Mouse (Mus musculus) urinary bladder, postnatal 14 days (tissue): ENCODE measurements around the gene Rnf227.
A peak's percentile ranks its signal among the peaks of the same experiment; 100 is the strongest.

ENCODE experiments used
- DNase-seq: peaks from one replicate; pipeline ENCODE4 v3.0.0; 2021; ENCODE audit warnings: low spot score

The Rnf227 gene

DNA sequence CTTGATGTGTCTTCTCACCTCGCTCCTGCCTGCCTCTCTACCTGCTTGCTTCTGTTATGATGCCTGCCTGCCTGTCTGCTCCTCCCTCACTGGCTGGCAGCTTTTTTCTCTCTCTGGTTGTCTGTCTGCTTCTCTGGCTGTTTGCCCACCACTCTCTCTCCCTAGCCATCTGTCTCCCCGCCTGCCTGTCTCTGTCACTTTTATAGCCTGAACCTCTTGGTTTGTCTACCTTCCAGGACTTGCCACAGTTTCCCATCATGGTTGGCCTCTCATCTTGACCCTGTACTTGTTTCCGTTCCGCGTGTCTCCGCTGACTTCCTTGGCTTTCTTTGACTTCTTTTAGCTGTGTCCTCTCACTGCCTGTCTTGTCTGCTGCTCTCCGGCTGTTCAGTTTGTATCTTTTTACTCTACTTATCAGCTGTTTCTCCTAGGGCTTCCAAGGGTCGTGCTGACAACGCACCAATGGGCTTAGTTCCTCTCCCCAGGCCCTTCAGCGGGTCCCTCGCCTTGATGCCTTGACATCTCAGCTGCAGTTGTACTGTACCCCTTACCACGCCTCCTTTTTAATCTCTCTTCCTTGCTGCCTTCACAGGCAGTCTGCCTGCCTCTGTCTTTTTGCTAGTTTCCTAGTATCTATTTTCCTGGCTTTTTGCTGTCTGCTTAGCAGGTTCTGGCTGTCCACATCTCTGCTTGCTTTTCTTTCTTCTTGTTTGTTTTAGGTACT lies 32.0 kb downstream of the Rnf227 start:
- no peak for DNase-seq

- DNase-seq = no peak
These were observed 32.5 kb downstream of the Rnf227 start for GRCm38 (mm10) chr11:69372780-69373170.

DNA sequence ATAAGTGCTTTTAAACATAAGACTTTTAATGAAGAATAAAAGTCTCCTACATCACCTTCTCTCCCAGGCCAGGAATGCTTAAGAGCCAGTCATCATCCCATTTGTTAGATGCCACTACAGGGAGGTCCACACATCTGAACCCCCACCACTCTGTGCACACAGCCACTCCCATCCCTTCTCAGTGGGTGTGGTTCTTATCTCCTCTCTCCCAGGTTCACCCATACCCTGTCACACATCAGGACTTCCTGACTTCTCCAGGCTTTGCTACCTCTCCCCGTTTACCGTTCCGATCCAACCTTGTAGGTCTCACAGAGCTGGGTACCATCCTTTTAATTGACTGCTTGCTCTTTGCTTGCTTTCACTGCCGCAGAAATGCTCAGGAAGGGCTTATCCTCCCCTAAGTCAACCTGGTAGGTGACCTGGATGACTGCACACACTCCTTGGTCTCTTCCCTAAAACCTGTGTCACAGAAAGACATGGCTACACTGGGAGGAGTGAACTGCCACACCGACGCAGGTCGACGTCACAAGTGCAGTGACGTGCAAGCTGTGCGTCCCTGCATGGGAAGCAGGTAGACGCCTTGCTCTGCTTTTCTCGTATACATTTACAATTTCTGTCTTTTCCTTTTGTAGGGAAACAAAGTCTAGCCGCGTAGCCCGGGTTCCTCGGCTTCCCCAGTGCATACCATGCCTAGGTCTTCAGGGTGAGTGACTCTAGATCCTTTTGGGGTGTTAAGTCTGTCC lies 33.1 kb downstream of the Rnf227 start:
- no peak for DNase-seq

- no peak for DNase-seq
These were observed 35.4 kb downstream of the Rnf227 start for GRCm38 (mm10) chr11:69375646-69376045.

DNA sequence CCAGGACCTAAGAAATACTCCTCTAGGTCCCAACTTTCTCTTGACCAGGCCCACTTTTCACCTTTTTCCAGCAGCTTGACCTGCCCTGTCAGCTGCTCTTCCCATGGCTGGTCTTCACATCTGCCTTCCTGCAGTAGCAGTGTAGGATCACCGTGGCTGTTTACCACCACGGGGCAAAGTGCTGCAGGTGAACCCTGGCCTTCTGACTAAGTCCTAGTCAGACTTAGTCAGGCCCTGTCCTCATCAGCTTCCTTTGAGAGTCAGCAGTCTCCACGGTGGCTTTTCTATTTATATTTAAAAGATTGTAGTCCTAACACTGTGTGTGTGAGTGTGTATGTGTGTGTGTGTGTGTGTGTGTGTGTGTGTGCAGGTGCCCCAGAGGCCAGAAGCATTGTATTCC lies 37.5 kb downstream of the Rnf227 start:
- DNase-seq = no peak

GRCm38 (mm10) chr11:69379600-69379999 lies 39.3 kb downstream of the Rnf227 start:
- DNase-seq = no peak

GRCm38 (mm10) chr11:69381356-69381755 lies 41.1 kb downstream of the Rnf227 start:
- no peak for DNase-seq

DNA sequence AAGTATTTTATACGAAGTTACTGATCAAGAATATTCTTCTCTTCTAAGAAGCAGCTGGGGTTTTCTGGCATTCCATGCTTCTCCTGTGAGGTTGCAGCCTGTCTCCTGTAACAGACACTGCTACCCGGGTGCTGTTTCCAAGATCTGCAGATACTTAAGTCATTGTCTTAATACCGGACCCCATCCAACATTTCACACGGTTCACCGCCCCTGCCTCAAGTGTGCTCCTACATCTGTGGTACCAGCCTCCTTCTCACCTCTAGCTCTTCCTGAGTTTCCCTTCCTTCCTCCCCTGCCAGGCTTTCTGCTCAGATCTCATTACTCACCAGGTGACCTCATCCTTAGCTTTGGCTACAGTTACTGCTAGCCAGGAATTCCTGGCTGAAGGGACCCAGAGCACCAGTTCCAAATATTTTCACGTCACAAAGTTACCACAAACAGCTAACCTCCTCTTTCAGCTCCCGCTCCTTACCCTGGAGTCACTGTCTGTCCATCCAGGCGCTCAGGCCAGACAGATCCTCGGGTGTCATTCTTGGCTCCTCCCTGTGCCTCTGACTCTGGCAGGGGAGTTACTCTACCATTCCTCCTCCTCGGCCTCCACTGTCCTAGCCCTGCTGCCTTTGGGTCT lies 42.3 kb downstream of the Rnf227 start:
- no peak for DNase-seq

GRCm38 (mm10) chr11:69384979-69385378 lies 44.7 kb downstream of the Rnf227 start:
- no peak for DNase-seq

DNA sequence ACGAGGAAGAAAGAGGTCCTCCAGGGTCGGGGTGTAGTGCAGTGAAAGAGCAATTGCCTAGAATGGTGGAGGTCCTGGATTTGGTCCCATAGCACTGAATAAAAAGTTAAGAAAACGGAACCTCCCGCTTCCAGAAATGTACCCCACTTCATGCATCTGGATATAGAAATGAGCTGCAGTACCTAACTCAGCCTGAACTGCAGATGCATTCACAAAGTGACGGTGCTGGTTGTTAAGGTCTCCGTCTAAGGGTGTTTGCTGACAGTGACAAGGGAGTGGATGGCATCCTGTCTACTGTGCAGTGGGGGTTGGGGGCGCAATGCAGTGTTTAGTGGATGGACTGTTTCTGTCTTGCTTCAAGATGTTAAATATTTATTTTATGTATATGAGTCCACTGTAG lies 46.5 kb downstream of the Rnf227 start:
- no peak for DNase-seq

DNA sequence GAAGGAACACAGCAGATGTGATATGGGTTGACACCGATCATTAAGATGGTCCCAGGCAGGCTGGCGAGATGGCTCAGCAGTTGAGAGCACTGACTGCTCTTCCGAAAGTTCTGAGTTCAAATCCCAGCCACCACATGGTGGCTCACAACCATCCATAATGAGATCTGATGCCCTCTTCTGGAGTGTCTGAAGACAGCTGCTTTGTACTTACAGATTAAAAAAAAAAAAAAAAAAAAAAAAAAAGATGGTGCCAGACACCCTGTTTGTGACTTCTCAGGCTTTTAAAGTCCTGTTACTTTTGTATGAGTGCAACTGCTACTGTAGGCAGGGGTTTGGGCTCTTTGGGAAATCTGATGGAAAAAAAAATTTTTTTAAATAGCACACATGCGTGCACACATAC lies 48.4 kb downstream of the Rnf227 start:
- DNase-seq = no peak

- DNase-seq = peak; percentile 58
These were observed 49.5 kb downstream of the Rnf227 start for GRCm38 (mm10) chr11:69389531-69390399.

GRCm38 (mm10) chr11:69390400-69391034 lies 50.3 kb downstream of the Rnf227 start:
- peak; percentile 75 for DNase-seq
